Mouse (Mus musculus): Measurements from ENCODE around the gene Nr2f1. TPM values are rescaled to one million over a fixed set of nuclear protein-coding genes. Genes with fewer than 3 reads are reported as not detected.
"Not testable (repeated sequence)": the region's sequence is repeated elsewhere in the genome, so short reads cannot be mapped to it uniquely, and the experiment has no call there.

The Nr2f1 gene
- polyA plus RNA-seq (2014; fragmentation: Nextera tagmentation; extraction: Ambion mirVana): 3.3 and 5.2 TPM in 2 replicates

- Histone ChIP-seq H3K4me1 (replicated peaks; ENCODE audit: control insufficient read depth, insufficient read depth, low read length) (no peaks in the 10 kb centered on the region; the same call in 1 of the 2 replicates), H3K27me3 (replicated peaks; ENCODE audit: control insufficient read depth, insufficient read depth, low read length) (peaks cover 47% of the 10 kb centered on the region), H3K4me3 (ENCODE audit: low read depth, low read length) (peak within 1 kb of the TSS; percentile 67), H3K9ac (ENCODE audit: low read length) (peak within 1 kb of the TSS; percentile 73), H3K36me3 (ENCODE audit: control insufficient read depth, insufficient read depth, low read length) (no peaks in the 10 kb centered on the region), H3K9me3 (ENCODE audit: control insufficient read depth, low read length) (no peaks in the 10 kb centered on the region), H3K4me2 (ENCODE audit: low read length) (peak within 1 kb of the TSS; percentile 71), H3K27ac (ENCODE audit: low read depth) (peak within 1 kb of the TSS; percentile 94)
- under 1% methylated on average over 14 of the region's 14 CpGs for WGBS
- no peak for ATAC-seq (replicated peaks; ENCODE audit: low FRiP score, low TSS enrichment, low read depth)
- DNase-seq (ENCODE audit: low spot score): no peak
These were observed at the start of gene Nr2f1 for GRCm38 (mm10) chr13:78199642-78200160. Gene Nr2f1, minus strand, starts transcription at chr13:78199757.

- Histone ChIP-seq H3K27me3 (replicated peaks; ENCODE audit: control insufficient read depth, insufficient read depth, low read length) (no peaks in the 10 kb centered on the region), H3K9me3 (ENCODE audit: control insufficient read depth, low read length) (no peaks in the 10 kb centered on the region), H3K4me3 (ENCODE audit: low read depth, low read length) (no peak overlapping the region), H3K4me2 (ENCODE audit: low read length) (no peak overlapping the region), H3K4me1 (replicated peaks; ENCODE audit: control insufficient read depth, insufficient read depth, low read length) (no peaks in the 10 kb centered on the region), H3K36me3 (ENCODE audit: control insufficient read depth, insufficient read depth, low read length) (no peaks in the 10 kb centered on the region), H3K27ac (ENCODE audit: low read depth) (no peak overlapping the region), H3K9ac (ENCODE audit: low read length) (no peak overlapping the region)
- 91% methylated on average over 3 of the region's 3 CpGs for WGBS
- no peak for ATAC-seq (replicated peaks; ENCODE audit: low FRiP score, low TSS enrichment, low read depth)
- no peak for DNase-seq (ENCODE audit: low spot score)
These were observed 22.1 kb upstream of the Nr2f1 start for GRCm38 (mm10) chr13:78221680-78222079.

- not testable (repeated sequence) for H3K27ac ChIP-seq (ENCODE audit: low read depth); DNase-seq (ENCODE audit: low spot score); H3K36me3 ChIP-seq (ENCODE audit: control insufficient read depth, insufficient read depth, low read length); H3K4me2 ChIP-seq (ENCODE audit: low read length); H3K9ac ChIP-seq (ENCODE audit: low read length); ATAC-seq (replicated peaks; ENCODE audit: low FRiP score, low TSS enrichment, low read depth); H3K4me1 ChIP-seq (replicated peaks; ENCODE audit: control insufficient read depth, insufficient read depth, low read length); H3K9me3 ChIP-seq (ENCODE audit: control insufficient read depth, low read length); H3K27me3 ChIP-seq (replicated peaks; ENCODE audit: control insufficient read depth, insufficient read depth, low read length); H3K4me3 ChIP-seq (ENCODE audit: low read depth, low read length)
- 86% methylated on average over 6 of the region's 6 CpGs for WGBS
These were observed 20.7 kb upstream of the Nr2f1 start for GRCm38 (mm10) chr13:78220238-78220637.

- DNase-seq (ENCODE audit: low spot score) (no peak), ATAC-seq (replicated peaks; ENCODE audit: low FRiP score, low TSS enrichment, low read depth) (no peak)
- H3K27me3 ChIP-seq (replicated peaks; ENCODE audit: control insufficient read depth, insufficient read depth, low read length): peaks cover 20% of the 10 kb centered on the region
- H3K9ac ChIP-seq (ENCODE audit: low read length): no peak overlapping the region
- no peaks in the 10 kb centered on the region for H3K9me3 ChIP-seq (ENCODE audit: control insufficient read depth, low read length)
- no peak overlapping the region for H3K4me3 ChIP-seq (ENCODE audit: low read depth, low read length)
- H3K36me3 ChIP-seq (ENCODE audit: control insufficient read depth, insufficient read depth, low read length): no peaks in the 10 kb centered on the region
- WGBS: 44% methylated on average over 2 of the region's 2 CpGs
- H3K4me1 ChIP-seq (replicated peaks; ENCODE audit: control insufficient read depth, insufficient read depth, low read length): no peaks in the 10 kb centered on the region
- H3K4me2 ChIP-seq (ENCODE audit: low read length): no peak overlapping the region
- H3K27ac ChIP-seq (ENCODE audit: low read depth): no peak overlapping the region
These were observed 15.7 kb upstream of the Nr2f1 start for GRCm38 (mm10) chr13:78215223-78215622.

- Histone ChIP-seq H3K9me3 (ENCODE audit: control insufficient read depth, low read length) (no peaks in the 10 kb centered on the region), H3K27ac (ENCODE audit: low read depth) (no peak overlapping the region), H3K4me1 (replicated peaks; ENCODE audit: control insufficient read depth, insufficient read depth, low read length) (no peaks in the 10 kb centered on the region), H3K9ac (ENCODE audit: low read length) (no peak overlapping the region), H3K4me2 (ENCODE audit: low read length) (no peak overlapping the region), H3K4me3 (ENCODE audit: low read depth, low read length) (no peak overlapping the region), H3K36me3 (ENCODE audit: control insufficient read depth, insufficient read depth, low read length) (no peaks in the 10 kb centered on the region), H3K27me3 (replicated peaks; ENCODE audit: control insufficient read depth, insufficient read depth, low read length) (peaks cover 35% of the 10 kb centered on the region)
- WGBS: 43% methylated on average over 2 of the region's 2 CpGs
- DNase-seq (ENCODE audit: low spot score) (no peak), ATAC-seq (replicated peaks; ENCODE audit: low FRiP score, low TSS enrichment, low read depth) (no peak)
These were observed 13.6 kb upstream of the Nr2f1 start for GRCm38 (mm10) chr13:78213155-78213554.

- H3K9ac ChIP-seq (ENCODE audit: low read length): no peak overlapping the region
- WGBS: 41% methylated on average over 15 of the region's 15 CpGs
- DNase-seq (ENCODE audit: low spot score) (no peak), ATAC-seq (replicated peaks; ENCODE audit: low FRiP score, low TSS enrichment, low read depth) (no peak)
- H3K9me3 ChIP-seq (ENCODE audit: control insufficient read depth, low read length): no peaks in the 10 kb centered on the region
- H3K27ac ChIP-seq (ENCODE audit: low read depth): no peak overlapping the region
- H3K4me2 ChIP-seq (ENCODE audit: low read length): no peak overlapping the region
- H3K4me1 ChIP-seq (replicated peaks; ENCODE audit: control insufficient read depth, insufficient read depth, low read length): no peaks in the 10 kb centered on the region
- peaks cover 45% of the 10 kb centered on the region for H3K27me3 ChIP-seq (replicated peaks; ENCODE audit: control insufficient read depth, insufficient read depth, low read length)
- no peak overlapping the region for H3K4me3 ChIP-seq (ENCODE audit: low read depth, low read length)
- no peaks in the 10 kb centered on the region for H3K36me3 ChIP-seq (ENCODE audit: control insufficient read depth, insufficient read depth, low read length)
These were observed 12.6 kb upstream of the Nr2f1 start for GRCm38 (mm10) chr13:78212111-78212510.

- DNase-seq (ENCODE audit: low spot score): no peak
- no peak for ATAC-seq (replicated peaks; ENCODE audit: low FRiP score, low TSS enrichment, low read depth)
These were observed 11.9 kb upstream of the Nr2f1 start for GRCm38 (mm10) chr13:78211231-78212010.

GRCm38 (mm10) chr13:78210748-78211089 lies 11.2 kb upstream of the Nr2f1 start:
- Histone ChIP-seq H3K36me3 (ENCODE audit: control insufficient read depth, insufficient read depth, low read length) (no peaks in the 10 kb centered on the region), H3K4me1 (replicated peaks; ENCODE audit: control insufficient read depth, insufficient read depth, low read length) (no peaks in the 10 kb centered on the region), H3K4me3 (ENCODE audit: low read depth, low read length) (peak overlapping the region; percentile 25), H3K27ac (ENCODE audit: low read depth) (no peak overlapping the region), H3K9ac (ENCODE audit: low read length) (no peak overlapping the region), H3K4me2 (ENCODE audit: low read length) (peak overlapping the region; percentile 59), H3K9me3 (ENCODE audit: control insufficient read depth, low read length) (no peaks in the 10 kb centered on the region), H3K27me3 (replicated peaks; ENCODE audit: control insufficient read depth, insufficient read depth, low read length) (peaks cover 57% of the 10 kb centered on the region)
- ATAC-seq (replicated peaks; ENCODE audit: low FRiP score, low TSS enrichment, low read depth): no peak
- 22% methylated on average over 13 of the region's 13 CpGs for WGBS
- DNase-seq (ENCODE audit: low spot score): no peak

More at GRCm38 (mm10) chr13:78211231-78212010, 11.9 kb upstream of the Nr2f1 start:
- H3K27me3 ChIP-seq (replicated peaks; ENCODE audit: control insufficient read depth, insufficient read depth, low read length): peaks cover 50% of the 10 kb centered on the region
- H3K4me1 ChIP-seq (replicated peaks; ENCODE audit: control insufficient read depth, insufficient read depth, low read length): no peaks in the 10 kb centered on the region
- no peak overlapping the region for H3K4me3 ChIP-seq (ENCODE audit: low read depth, low read length)
- H3K27ac ChIP-seq (ENCODE audit: low read depth): no peak overlapping the region
- H3K9me3 ChIP-seq (ENCODE audit: control insufficient read depth, low read length): no peaks in the 10 kb centered on the region
- H3K36me3 ChIP-seq (ENCODE audit: control insufficient read depth, insufficient read depth, low read length): no peaks in the 10 kb centered on the region
- WGBS: 36% methylated on average over 14 of the region's 14 CpGs
- no peak overlapping the region for H3K9ac ChIP-seq (ENCODE audit: low read length)
- no peak overlapping the region for H3K4me2 ChIP-seq (ENCODE audit: low read length)

Data from intestine, embryonic 14.5 days (tissue).